Mouse (Mus musculus): ENCODE data around the gene Tifab.
A peak's percentile ranks its signal among the peaks of the same experiment; 100 is the strongest.
"Not testable (repeated sequence)": the region's sequence is repeated elsewhere in the genome, so short reads cannot be mapped to it uniquely, and the experiment has no call there.

Tifab gene

GRCm38 (mm10) chr13:56178416-56179035, at the start of gene Tifab:
Gene Tifab, minus strand, starts transcription at chr13:56178885.
- no peak for DNase-seq

DNA sequence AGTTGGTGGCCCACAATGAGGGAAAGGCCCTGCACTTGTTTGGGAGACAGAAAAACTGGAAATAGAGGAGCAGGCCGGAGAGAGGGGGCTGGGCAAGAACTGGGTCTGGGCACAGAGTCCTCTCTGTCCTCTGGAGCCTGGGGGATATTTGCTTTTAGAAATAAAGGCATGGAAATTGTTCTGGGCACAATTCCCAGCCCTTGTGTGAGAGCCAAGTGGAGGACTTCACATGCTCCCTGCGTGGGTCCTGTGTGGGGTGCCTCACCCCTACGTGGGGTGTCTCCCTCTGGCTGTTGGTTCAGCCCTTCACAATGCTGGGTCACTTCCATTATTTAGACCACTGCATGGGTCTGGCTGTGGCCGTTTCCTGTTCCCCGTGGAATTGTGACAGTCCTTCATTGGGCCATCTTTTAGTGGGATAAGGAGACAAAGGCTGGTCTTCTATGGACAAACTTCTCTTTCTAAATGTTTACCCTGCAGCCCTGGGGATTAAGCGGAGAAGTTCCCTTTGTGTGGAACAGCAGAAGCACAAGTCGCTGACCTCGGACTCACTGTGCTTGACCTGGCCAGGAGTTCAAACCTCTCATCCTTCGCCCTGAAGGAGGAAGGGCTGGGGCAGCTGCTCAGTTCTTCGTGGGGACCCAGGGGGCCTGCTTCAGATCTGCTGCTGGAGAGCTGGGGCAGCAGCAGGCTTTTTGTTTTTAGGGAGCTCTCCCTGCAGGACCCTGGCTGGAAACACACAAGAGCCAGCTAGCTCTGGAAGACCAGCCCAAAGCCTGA, 47.7 kb upstream of the Tifab start:
- DNase-seq = peak; percentile 22

DNA sequence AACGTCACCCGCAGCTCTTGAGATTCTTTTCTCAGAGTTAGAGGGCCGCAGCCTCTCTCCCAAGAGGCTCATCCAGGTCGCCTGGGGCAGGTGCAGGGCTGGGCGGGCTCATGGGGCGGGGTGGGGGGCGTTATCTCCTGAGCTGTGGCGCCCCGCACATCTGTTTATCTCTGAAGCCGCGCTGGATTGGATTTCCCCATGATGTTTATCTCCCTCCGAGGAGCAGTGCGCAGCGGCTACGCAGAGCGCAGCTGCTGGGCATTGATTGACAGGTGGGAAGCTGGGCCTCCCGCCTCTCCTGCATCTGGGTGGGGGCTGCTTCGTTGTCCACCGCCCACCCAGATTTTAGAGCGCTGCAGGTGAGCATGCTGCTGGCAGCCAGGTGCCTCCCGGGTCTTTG, 44.9 kb upstream of the Tifab start:
- no peak for DNase-seq

DNA sequence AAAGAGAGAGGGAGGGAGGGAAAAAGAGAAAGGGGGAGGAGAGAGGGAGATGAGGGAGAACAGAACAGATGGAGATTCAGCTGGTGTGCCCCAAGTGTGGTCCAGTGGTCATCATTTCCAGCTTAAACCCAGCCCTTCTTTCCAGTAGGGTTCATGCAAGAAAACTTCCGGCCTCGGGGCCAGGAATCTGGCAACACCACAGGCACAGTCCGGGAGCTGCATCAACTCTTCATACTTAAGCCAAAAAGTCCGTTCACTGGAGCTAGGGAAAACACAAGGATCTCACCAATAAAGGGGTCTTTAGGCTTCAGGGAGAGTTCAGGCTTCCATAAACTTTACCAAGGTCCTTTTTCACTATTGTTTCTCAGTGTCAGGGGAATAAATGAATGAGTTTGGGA, 44.2 kb upstream of the Tifab start:
- DNase-seq = peak; percentile 13

GRCm38 (mm10) chr13:56221995-56222848, 43.5 kb upstream of the Tifab start:
- peak; percentile 13 for DNase-seq

DNA sequence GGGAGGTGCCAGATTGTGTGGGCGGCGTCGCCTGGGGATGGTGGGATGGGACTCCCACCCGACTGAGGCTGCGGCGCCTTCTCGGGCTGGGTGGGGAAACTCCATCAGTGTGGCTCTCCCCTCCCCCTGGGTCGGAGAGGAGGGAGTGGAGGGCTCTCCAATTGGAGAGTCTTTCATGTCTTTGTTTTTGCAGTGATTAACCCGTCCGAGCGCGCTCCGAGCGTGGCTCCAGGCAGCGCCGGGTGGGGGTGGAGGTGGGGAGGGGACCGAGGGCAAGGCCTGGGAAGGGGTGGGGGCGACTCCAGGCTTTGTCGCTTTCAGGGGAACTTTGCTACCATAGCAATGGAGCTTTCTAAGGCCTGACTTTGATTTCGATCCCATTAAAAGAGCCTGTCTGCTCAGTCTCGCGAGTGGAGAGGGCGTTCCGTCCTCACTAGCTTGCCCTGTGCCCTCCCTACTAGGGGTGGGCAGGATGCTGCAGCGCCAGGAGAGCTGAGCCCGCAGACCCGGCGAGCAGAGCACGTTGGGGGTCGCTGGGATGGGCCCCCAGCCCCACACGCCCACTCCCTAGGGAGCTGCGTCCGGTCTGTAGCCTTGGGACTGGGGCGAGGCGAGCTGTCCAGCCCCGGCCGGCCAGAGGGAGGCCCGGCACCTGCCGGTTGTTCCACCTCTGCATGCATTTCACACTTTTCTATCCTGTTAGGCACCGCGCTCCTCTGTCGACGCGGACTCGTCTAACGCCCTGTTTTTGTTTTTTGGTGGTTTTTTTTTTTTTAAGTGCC, 42.6 kb upstream of the Tifab start:
- DNase-seq = peak; percentile 10

DNA sequence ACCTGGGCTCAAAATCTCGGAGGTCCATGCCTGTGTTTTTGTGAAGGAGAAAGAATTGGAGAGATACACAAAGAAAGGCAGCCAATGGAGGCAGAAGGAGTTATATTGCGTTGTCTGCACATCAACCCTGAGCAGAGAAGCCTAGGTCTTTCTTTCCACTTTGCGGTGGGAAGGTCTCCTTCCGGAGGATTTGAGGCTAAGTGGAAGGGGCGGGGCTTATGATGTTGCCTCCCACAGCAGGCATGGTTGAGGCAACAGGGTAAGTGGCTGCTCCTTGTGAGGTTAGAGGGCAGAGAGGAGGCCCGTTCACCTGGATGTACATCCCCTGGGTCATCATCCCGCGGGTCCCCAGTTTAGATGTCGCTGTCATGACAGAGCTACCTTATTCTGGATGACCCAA, 40.6 kb upstream of the Tifab start:
- DNase-seq = no peak

DNA sequence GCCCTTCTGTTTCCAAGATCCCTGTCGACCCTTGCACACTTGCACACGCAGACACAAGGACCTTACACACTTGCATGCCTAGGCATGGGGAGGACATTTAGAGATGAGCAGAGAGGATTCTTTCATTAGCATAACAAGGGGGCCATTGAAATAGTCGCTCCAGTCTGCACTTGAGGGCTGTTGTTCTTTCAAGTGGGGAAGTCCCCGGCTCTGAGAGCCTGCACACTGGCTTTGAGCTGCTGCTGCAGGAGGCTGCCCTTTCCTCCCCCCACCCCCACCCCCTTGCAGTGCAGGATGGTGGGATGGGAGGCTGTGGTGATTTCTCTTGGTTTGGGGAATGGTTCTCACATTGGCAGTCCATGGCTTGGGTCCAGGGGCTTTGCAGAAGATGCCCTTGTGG, 37.4 kb upstream of the Tifab start:
- no peak for DNase-seq

GRCm38 (mm10) chr13:56214633-56215032, 35.9 kb upstream of the Tifab start:
- DNase-seq = no peak

- no peak for DNase-seq
Observed at GRCm38 (mm10) chr13:56209067-56209411, 30.4 kb upstream of the Tifab start.

DNA sequence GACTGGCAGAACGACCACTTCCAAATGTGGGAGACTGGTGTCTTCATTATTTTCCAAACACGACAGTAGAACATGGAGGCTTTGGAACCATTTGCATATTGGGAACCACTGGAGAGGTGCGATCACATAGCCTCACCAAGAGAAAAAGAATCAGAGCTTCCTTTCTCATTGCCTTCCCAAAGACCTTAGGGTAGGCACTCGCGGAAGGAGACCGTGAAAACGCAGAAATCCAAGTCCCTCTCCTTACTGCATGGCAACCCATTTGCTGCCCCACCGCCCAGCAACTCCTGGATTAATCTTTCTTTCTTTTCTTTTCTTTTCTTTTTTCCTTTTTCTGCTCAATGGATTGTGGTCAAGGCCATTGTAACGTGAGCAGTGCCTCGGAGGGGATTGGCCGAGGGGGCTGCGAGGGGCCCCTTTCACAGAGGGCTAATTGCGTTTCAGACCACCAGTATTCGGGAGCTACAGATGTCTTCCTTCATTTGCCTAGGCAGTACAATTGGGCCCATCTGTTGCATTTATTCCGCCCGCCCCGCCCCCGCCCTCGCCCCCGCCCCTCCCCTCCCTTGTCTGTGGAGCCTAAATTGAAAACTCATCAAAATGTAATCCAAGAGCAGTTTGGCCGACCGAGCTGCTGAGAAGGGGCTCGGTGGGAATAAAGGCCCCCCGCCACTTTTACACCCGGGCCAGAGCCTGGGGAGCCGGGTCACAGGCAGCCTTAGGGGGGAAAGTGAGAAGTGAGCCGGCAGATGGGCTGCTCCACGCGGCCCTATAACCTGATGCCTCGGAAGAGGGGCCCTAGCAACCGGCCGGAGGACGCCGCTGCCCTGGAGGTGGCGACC, 29.8 kb upstream of the Tifab start:
- no peak for DNase-seq

- no peak for DNase-seq
Observed at GRCm38 (mm10) chr13:56199506-56199905, 20.8 kb upstream of the Tifab start.

DNA sequence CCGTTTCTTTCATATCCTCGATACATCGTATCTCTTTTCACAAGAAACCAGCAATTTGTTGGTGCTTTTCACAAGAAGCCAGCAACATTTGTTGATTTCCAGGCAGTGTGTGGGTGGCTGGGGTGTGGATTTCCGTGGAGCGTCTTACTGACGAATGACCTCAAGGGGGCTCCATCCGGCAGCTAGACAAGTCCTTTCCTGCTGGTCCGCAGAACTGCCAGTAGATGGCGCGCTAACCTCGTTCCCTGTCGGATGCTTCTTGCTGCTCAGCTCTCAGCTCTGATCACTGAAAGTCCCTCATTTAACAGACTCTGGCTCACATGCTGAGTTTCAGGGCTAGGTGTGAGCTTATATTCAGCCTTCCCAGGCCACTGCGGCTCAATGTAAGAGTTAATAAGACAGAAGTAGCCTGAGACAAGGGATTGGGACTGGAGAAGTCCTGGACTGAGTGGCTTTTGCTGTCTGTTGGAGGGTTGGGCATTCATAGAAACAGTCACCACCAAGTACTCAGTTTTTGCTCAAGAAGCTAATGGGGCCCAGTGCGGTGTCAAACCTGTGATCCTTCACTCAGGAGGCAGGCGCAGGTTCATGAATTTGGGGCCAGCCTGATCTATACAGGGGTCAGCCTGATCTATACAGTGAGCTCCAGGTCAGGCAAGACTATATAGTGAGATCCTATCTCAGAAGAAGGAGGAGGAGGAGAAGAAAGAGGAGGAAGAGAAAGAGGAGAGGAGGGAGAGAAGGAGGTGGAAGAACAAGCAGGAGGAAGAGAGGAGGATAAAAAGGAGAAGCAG, 19.0 kb upstream of the Tifab start:
- peak; percentile 93 for DNase-seq

DNA sequence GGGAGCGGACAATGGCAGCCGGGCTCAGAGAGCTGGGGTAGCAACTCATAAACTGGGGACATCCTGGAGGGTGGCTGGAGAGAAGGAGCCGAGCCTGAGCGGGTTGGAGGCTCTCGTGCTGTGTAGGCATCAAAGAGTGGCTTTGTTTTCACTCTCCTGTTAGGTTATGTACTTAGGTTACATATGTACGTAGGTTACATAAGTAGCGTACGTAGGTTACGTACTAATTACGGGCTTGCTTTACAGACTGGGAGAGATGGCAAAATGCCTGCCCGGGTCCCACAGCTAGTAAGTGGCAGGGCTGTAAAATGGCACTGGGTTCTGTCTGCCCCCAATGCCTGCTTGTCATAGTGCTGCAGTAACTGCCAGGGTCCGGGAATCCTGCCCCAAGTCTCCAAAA, 18.3 kb upstream of the Tifab start:
- no peak for DNase-seq

DNA sequence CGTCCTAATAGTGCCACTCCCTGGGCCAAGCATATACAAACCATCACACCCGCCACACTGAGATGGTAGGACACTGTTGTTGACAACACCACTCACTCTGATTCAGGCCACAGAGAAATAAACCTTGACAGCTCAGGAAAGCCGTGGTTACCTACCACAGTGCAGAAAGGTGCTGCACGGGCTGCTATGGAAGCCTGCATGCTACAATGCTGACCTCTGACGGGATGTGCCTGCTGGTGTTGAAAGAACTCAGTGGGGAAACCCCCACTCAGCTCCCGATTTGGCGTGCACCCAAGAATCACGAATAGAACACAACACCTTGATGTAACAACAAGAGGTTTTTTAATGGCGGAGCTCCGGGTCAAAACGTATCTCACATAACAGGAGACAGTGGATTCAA, 17.1 kb upstream of the Tifab start:
- not testable (repeated sequence) for DNase-seq

DNA sequence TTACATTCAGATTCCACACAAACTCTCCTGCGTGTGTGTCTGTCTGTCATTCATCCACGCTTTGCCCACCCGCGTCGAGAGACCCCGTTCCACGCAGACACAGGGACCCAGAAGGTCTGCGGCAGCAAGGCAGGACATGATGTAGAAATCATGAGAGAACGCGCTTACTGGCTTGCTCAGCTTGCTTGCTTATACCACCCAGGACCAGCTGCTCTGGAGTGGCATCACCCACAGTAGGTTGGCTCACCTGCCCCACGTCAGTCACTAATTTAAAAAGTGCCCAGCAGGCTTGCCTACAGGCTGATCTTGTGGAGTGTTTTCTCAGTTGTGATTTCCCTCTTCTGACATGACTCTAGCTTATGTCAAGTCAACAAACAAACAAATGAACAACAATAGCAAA, 15.5 kb upstream of the Tifab start:
- not testable (repeated sequence) for DNase-seq

DNA sequence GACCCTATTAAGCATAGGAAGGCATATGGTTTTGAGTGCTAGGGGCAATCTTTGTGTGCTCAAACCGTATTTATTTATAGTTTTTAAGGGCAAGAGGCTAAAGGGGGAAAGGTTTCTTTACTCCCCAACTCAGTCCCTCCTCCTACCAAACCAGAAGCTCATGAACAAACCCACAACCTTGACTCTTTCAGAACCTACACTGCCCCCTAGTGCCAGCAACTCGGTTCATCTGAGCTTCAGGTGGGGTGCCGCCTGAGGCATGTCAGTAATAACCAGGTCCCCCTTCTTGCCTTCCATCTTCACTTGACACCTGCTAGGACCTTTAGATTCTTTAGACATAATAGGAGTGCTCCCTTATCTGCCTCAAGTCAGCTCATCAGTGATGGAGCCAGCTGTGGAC, 12.5 kb upstream of the Tifab start:
- peak; percentile 56 for DNase-seq

- no peak for DNase-seq
Observed at GRCm38 (mm10) chr13:56189688-56190087, 11.0 kb upstream of the Tifab start.

DNA sequence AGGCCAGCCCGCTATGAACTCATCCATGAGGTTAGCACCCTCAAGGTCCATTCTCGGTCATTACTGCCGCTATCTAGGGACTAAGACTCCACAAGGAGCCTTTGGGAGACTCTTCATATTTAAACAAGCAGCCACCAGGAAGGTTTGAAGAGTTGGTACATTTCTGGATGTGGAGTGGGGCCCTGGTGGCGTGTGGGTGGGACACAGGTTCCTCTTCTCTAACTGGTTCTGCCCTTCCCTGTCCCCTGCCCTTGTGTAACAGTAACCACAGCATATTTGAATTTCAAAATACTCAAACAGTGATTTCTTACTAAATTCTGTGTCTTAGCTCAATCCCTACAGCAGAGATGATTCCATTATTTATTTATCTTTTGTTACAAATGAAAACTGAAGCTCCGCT, 5.0 kb upstream of the Tifab start:
- no peak for DNase-seq

DNA sequence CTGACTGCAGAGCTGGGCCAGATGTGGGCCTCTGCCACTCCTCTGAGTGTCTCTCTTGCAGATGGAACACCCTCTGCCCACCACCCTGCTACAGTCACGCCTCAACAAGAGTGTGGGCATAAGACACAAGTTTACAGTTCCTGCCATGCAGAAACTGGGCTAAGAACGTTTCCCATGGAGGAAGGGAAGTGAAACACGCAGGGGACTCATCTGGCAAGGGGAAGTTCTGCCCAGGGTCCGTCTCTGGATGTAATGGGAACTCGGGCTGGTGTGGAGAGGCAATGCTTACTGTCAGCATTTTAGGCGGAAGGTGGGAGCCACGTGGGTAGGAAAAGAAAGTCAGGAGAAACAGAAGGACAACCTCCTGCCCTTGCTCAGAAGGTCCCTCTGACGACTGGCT, 2.7 kb upstream of the Tifab start:
- DNase-seq = no peak

GRCm38 (mm10) chr13:56176310-56176709, 2.4 kb downstream of the Tifab start:
- no peak for DNase-seq
